Mouse (Mus musculus) embryonic facial prominence, embryonic 14.5 days (tissue): ENCODE measurements around the gene Vegfc. TPM values are rescaled to one million over a fixed set of nuclear protein-coding genes. Genes with fewer than 3 reads are reported as not detected.
A peak's percentile ranks its signal among the peaks of the same experiment; 100 is the strongest.

Experiments
- ATAC-seq: fragments of 200-750 bp; cut with Nextera tagmentation; 2 replicates; pipeline ENCODE4 v1.8.0; 2017; ENCODE audit warnings: low read depth, moderate number of reproducible peaks, moderate TSS enrichment
- DNase-seq: peaks from one replicate; pipeline ENCODE4 v3.0.0-alpha.2; 2015; ENCODE audit warnings: low spot score
- H3K27ac ChIP-seq: fragments of 300-500 bp; sonication (generic); replicated peaks from 2 replicates; pipeline ENCODE4 v1.5.1; 2014; ENCODE audit warnings: low read depth, mild to moderate bottlenecking, low read length, moderate library complexity
- H3K27me3 ChIP-seq: fragments of 300-500 bp; sonication (generic); replicated peaks from 2 replicates; pipeline ENCODE4 v1.6.1; 2014; ENCODE audit warnings: low read length; ENCODE audit not compliant: control insufficient read depth, insufficient read depth
- H3K36me3 ChIP-seq: fragments of 300-500 bp; sonication (generic); 2 replicates; pipeline ENCODE4 v1.6.1; 2014; ENCODE audit warnings: low read length, mixed read lengths; ENCODE audit not compliant: control insufficient read depth, insufficient read depth
- H3K4me1 ChIP-seq: fragments of 300-500 bp; sonication (generic); 2 replicates; pipeline ENCODE4 v1.6.1; 2014; ENCODE audit warnings: antibody characterized with exemption, low read length; ENCODE audit not compliant: control insufficient read depth, insufficient read depth
- H3K4me2 ChIP-seq: fragments of 300-500 bp; sonication (generic); 2 replicates; pipeline ENCODE4 v1.6.1; 2014; ENCODE audit warnings: low read depth, mild to moderate bottlenecking, low read length, moderate library complexity, mixed read lengths
- H3K4me3 ChIP-seq: fragments of 300-500 bp; sonication (generic); 2 replicates; pipeline ENCODE4 v1.5.1; 2014; ENCODE audit warnings: low read depth, mild to moderate bottlenecking, low read length
- H3K9ac ChIP-seq: fragments of 300-500 bp; sonication (generic); 2 replicates; pipeline ENCODE4 v1.6.1; 2014; ENCODE audit warnings: low read depth, mild to moderate bottlenecking, low read length, moderate library complexity, mixed read lengths
- H3K9me3 ChIP-seq: fragments of 300-500 bp; sonication (generic); 2 replicates; pipeline ENCODE4 v1.6.1; 2016; ENCODE audit warnings: low read length; ENCODE audit not compliant: control insufficient read depth
- WGBS: fragments of 180-500 bp; shearing (Covaris S2); extraction: QIAGEN DNeasy Blood & Tissue Kit; methylation state at CpG from one replicate; pipeline ENCODE4 v1.1.7; 2014; 5-methylcytosine and 5-hydroxymethylcytosine counted together
- polyA plus RNA-seq: library from polyadenylated mRNA; unstranded; fragments of >200 nt; fragmentation: Nextera tagmentation; extraction: Ambion mirVana; gene quantifications from 2 replicates; pipeline ENCODE4 v1.2.1, GENCODE M21; 2014

The Vegfc gene
- polyA plus RNA-seq, 1 experiment from 2014 or later = 8.9 TPM

- H3K27ac ChIP-seq = no peak overlapping the region
- ATAC-seq (no peak), DNase-seq (no peak)
- peak overlapping the region; percentile 62 for H3K4me2 ChIP-seq
- no peaks in the 10 kb centered on the region for H3K27me3 ChIP-seq
- no peak overlapping the region for H3K9ac ChIP-seq
- no peaks in the 10 kb centered on the region for H3K36me3 ChIP-seq
- no peaks in the 10 kb centered on the region for H3K9me3 ChIP-seq
- H3K4me3 ChIP-seq = peak overlapping the region; percentile 76
- 30% methylated on average over 11 of the region's 11 CpGs for WGBS
- H3K4me1 ChIP-seq = peaks cover 7% of the 10 kb centered on the region
These were observed 1.6 kb downstream of the Vegfc start for GRCm38 (mm10) chr8:54079001-54079400.

DNA sequence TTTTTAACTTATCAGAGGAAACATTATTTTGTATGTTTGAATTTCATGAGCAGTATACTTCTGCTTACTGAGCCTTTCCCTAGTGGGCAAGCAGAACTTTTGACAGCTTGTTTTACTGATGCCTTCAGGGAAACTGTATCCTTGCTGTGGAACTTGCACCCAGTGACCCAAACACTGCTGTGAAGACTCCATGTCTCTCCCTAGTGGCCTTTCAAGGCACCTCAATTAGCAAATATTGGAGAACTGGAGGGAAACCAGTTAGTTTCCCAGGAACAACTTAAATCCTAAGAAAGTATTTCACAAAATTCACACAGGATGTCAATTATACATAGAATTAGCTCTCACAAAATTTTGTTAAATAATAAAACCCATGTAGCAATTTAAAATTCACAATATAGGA, 2.2 kb downstream of the Vegfc start:
- Histone ChIP-seq H3K27me3 (no peaks in the 10 kb centered on the region), H3K9me3 (no peaks in the 10 kb centered on the region), H3K4me3 (no peak overlapping the region), H3K27ac (no peak overlapping the region), H3K36me3 (no peaks in the 10 kb centered on the region), H3K4me1 (peaks cover 7% of the 10 kb centered on the region), H3K9ac (no peak overlapping the region), H3K4me2 (no peak overlapping the region)
- DNase-seq = no peak
- ATAC-seq = no peak

- no peak overlapping the region for H3K4me2 ChIP-seq
- no peaks in the 10 kb centered on the region for H3K36me3 ChIP-seq
- no peak overlapping the region for H3K27ac ChIP-seq
- no peaks in the 10 kb centered on the region for H3K27me3 ChIP-seq
- H3K4me1 ChIP-seq = no peaks in the 10 kb centered on the region
- DNase-seq (no peak), ATAC-seq (no peak)
- no peaks in the 10 kb centered on the region for H3K9me3 ChIP-seq
- 86% methylated on average over 6 of the region's 6 CpGs for WGBS
- no peak overlapping the region for H3K9ac ChIP-seq
- no peak overlapping the region for H3K4me3 ChIP-seq
These were observed 8.5 kb downstream of the Vegfc start for GRCm38 (mm10) chr8:54085896-54086295.

- Histone ChIP-seq H3K4me3 (no peak overlapping the region), H3K9me3 (no peaks in the 10 kb centered on the region), H3K27me3 (no peaks in the 10 kb centered on the region), H3K9ac (no peak overlapping the region), H3K4me2 (no peak overlapping the region), H3K27ac (no peak overlapping the region), H3K36me3 (no peaks in the 10 kb centered on the region), H3K4me1 (no peaks in the 10 kb centered on the region)
- DNase-seq = no peak
- 88% methylated on average over 2 of the region's 2 CpGs for WGBS
- ATAC-seq = no peak
These were observed 9.7 kb downstream of the Vegfc start for GRCm38 (mm10) chr8:54087114-54087513.

DNA sequence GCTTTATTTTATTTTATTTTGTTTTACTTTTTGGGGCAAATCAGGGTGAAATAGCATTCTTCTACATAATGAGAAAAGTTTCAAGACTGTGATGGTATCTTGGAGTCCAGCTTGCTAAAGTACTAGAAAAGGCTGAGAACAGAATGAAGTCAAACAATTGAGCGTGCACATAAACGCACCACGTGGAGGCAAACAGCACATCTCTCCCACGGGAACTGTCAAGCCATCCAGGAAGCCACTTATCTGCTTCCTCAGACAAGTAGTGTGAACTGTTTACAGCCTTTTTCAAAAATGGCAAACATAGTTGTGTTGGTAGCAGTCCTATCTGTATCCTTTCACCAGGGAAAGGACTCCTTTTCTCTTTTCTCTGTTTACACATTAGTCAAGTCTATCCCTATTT, 11.8 kb downstream of the Vegfc start:
- WGBS = 39% methylated on average over 4 of the region's 4 CpGs
- Histone ChIP-seq H3K27ac (no peak overlapping the region), H3K27me3 (no peaks in the 10 kb centered on the region), H3K9ac (no peak overlapping the region), H3K4me2 (no peak overlapping the region), H3K36me3 (no peaks in the 10 kb centered on the region), H3K4me1 (no peaks in the 10 kb centered on the region), H3K4me3 (no peak overlapping the region), H3K9me3 (no peaks in the 10 kb centered on the region)
- ATAC-seq = no peak
- DNase-seq = no peak

DNA sequence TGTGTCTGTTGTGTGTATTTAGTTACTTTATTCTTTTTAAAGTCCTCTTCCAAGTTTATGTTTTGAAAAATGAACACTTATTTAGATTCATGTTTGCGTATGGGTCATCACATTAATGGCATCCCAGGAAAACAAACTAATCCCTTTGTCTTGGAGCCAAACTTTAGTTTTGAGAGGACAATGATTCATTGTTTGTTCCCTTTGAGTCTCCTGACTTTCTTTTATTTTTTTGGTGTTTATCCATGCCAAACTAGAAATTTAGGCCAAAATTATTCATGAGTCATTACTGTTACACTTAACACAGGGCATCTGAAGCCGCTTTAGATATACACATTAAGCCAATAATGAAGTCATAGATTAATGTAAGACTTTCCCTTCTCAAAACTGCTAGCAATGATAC, 12.5 kb downstream of the Vegfc start:
- ATAC-seq = no peak
- Histone ChIP-seq H3K4me3 (no peak overlapping the region), H3K36me3 (no peaks in the 10 kb centered on the region), H3K9ac (no peak overlapping the region), H3K27me3 (no peaks in the 10 kb centered on the region), H3K4me1 (no peaks in the 10 kb centered on the region), H3K27ac (no peak overlapping the region), H3K9me3 (no peaks in the 10 kb centered on the region), H3K4me2 (no peak overlapping the region)
- no peak for DNase-seq
- 84% methylated on average over 2 of the region's 2 CpGs for WGBS

GRCm38 (mm10) chr8:54100058-54100457, 22.7 kb downstream of the Vegfc start:
- Histone ChIP-seq H3K4me3 (no peak overlapping the region), H3K27me3 (no peaks in the 10 kb centered on the region), H3K9me3 (no peaks in the 10 kb centered on the region), H3K9ac (no peak overlapping the region), H3K4me1 (no peaks in the 10 kb centered on the region), H3K27ac (no peak overlapping the region), H3K36me3 (no peaks in the 10 kb centered on the region), H3K4me2 (no peak overlapping the region)
- 38% methylated on average over 6 of the region's 6 CpGs for WGBS
- peak; percentile 36 for DNase-seq
- ATAC-seq = no peak

DNA sequence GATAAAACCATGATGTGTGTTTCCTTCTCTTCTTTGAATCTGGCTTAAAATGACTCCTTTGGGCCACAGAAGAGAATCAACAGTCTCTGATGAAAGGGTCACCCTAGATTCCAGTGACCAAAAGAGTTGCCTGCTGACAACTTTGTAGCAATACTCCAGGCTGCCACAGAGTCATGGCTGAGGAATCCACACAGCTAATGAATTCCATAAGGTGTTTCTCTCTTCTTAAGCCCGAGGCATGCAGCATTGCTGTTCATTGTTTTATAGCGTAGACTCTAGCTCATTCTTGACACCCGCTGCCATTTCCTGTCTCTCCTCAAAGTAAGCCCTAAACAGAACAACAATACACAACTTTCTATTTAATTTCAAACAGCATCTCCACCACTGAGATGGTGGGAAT, 37.2 kb downstream of the Vegfc start:
- peak; percentile 55 for DNase-seq
- Histone ChIP-seq H3K27me3 (no peaks in the 10 kb centered on the region), H3K4me1 (peaks cover 3% of the 10 kb centered on the region; the same call in 1 of the 2 replicates), H3K4me2 (no peak overlapping the region), H3K4me3 (no peak overlapping the region), H3K27ac (no peak overlapping the region), H3K9ac (no peak overlapping the region), H3K36me3 (no peaks in the 10 kb centered on the region), H3K9me3 (no peaks in the 10 kb centered on the region)
- no peak for ATAC-seq
- WGBS = 13% methylated on average over 3 of the region's 3 CpGs

DNA sequence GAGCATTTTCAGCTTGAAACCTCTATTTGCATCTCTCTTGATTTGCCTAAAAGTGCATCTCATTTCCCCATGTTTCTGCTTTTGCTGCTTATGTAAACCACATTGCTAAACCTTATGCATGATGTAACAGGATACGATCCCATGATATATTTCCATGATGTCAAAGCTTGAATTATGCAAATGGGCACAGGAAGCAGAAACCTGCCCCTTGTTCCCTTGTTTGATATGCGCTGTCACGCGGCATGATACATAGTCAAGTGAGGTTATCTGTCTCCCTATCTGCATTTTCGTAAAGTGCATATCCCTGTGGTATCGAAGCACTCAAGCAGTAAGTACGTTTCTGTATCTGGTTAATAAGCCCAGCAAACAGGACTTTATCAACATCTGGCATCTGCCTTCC, 42.7 kb downstream of the Vegfc start:
- Histone ChIP-seq H3K4me2 (no peak overlapping the region), H3K27ac (no peak overlapping the region), H3K4me1 (no peaks in the 10 kb centered on the region), H3K9me3 (no peaks in the 10 kb centered on the region), H3K9ac (no peak overlapping the region), H3K27me3 (no peaks in the 10 kb centered on the region), H3K4me3 (no peak overlapping the region), H3K36me3 (no peaks in the 10 kb centered on the region)
- ATAC-seq = no peak
- 77% methylated on average over 7 of the region's 7 CpGs for WGBS
- no peak for DNase-seq
